In genomic region chr2:9780159-9780558, GRCm38 (mm10) we compare ENCODE assay signal across 11 mouse cellular contexts.
"Had no signal": no experiment of that assay in that cellular context is flagged by ENCODE, and none has a peak within 500 bp of the region (broad histone marks: within the 10 kb centered on the region; RNA-seq: fewer than 3 reads in every experiment).

No protein-coding gene starts in this region.

- H3K9me3 ChIP-seq: limb, embryonic 15.5 days; liver, embryonic 13.5 days; midbrain, embryonic 13.5 days; stomach, embryonic 15.5 days had no signal

- H3K36me3 ChIP-seq: limb, embryonic 15.5 days; liver, embryonic 13.5 days; midbrain, embryonic 13.5 days; stomach, embryonic 15.5 days had no signal

- ATAC-seq: midbrain, embryonic 13.5 days had no signal

- DNase-seq: kidney, adult 9 months; liver, embryonic 13.5 days; lung, adult 18-20 months; lung, postnatal 36 days; right cerebral cortex, postnatal 14 days; thymus, adult 2 months; thymus, postnatal 25 days had no signal

- H3K4me1 ChIP-seq: limb, embryonic 15.5 days; liver, embryonic 13.5 days; midbrain, embryonic 13.5 days; stomach, embryonic 15.5 days had no signal

- H3K27me3 ChIP-seq: limb, embryonic 15.5 days; liver, embryonic 13.5 days; midbrain, embryonic 13.5 days; stomach, embryonic 15.5 days had no signal

- H3K4me3 ChIP-seq: left cerebral cortex, adult 2 months; limb, embryonic 15.5 days; liver, embryonic 13.5 days; midbrain, embryonic 13.5 days; stomach, embryonic 15.5 days had no signal

- H3K9ac ChIP-seq: limb, embryonic 15.5 days; liver, embryonic 13.5 days; midbrain, embryonic 13.5 days; stomach, embryonic 15.5 days had no signal

- H3K27ac ChIP-seq: left cerebral cortex, adult 2 months; limb, embryonic 15.5 days; liver, embryonic 13.5 days; midbrain, embryonic 13.5 days; stomach, embryonic 15.5 days had no signal

- H3K4me2 ChIP-seq: limb, embryonic 15.5 days; liver, embryonic 13.5 days; midbrain, embryonic 13.5 days; stomach, embryonic 15.5 days had no signal
